Mouse (Mus musculus) embryonic fibroblast, embryonic 13.5 days (primary cell): ENCODE data around the gene Ccdc34.

ENCODE experiments used
- CTCF ChIP-seq: IDR thresholded peaks from 2 replicates; pipeline ENCODE4 v1.5.1; 2011; ENCODE audit warnings: mild to moderate bottlenecking, control low read depth, low read length, moderate library complexity, borderline replicate concordance; ENCODE audit not compliant: insufficient read depth
- POLR2A ChIP-seq: IDR thresholded peaks from 2 replicates; pipeline ENCODE4 v1.6.1; 2011; ENCODE audit warnings: low read depth, mild to moderate bottlenecking, control low read depth, low read length, moderate library complexity

DNA sequence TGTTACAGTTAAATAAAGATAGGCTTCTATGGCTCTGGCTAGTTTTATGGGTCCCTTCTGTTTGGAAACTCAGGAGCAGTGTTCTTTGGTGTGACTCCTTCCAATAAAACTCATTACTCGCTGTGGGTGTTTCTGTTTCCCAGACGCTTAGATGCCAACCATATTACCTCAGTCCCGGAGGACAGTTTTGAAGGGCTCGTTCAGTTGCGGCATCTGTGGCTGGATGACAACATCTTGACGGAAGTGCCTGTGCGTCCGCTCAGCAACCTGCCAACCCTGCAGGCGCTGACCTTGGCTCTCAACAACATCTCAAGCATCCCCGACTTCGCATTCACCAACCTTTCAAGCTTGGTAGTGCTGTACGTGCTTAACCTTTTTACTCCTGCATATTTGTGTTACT is 21.2 kb upstream of the Ccdc34 start:
- TF ChIP-seq CTCF (no peak), POLR2A (no peak)
